In the genomic region with DNA sequence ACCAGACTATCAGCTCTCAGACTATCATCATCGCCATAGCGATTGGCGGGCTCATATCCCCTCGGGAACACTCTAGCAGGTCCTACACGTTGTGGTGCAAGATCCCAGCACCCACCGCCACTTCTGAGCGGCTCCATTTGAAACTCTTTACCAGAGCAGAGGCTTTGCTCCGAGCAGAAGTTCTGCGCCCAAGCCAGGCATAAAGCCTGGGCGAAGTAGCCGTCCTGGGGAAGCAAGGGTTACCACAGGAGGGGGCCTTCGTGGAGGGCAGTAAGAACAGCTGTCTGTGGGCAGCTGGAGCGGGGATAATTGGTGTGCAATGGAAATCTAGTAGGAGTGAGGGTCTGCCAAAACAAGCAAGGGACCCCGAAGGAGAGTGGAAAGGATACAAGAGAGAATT, we compare ENCODE assay signal across 17 mouse cellular contexts. TPM values are rescaled to one million over a fixed set of nuclear protein-coding genes. Genes with fewer than 3 reads are reported as not detected.
DNase-seq lines count a peak whose midpoint lies in the region; ATAC-seq and TF ChIP-seq lines count a peak whose summit lies in the region.
"Had no signal": no experiment of that assay in that cellular context is flagged by ENCODE, and none has a peak within 500 bp of the region (broad histone marks: within the 10 kb centered on the region; RNA-seq: fewer than 3 reads in every experiment).

No protein-coding gene starts in this region.

- no peaks in the 10 kb centered on the region for H3K36me3 ChIP-seq in midbrain, embryonic 13.5 days
- no peaks in the 10 kb centered on the region for H3K36me3 ChIP-seq in midbrain, embryonic 16.5 days (ENCODE audit: control insufficient read depth, insufficient read depth, low read length)
- no peaks in the 10 kb centered on the region for H3K36me3 ChIP-seq in embryonic facial prominence, embryonic 14.5 days (ENCODE audit: control insufficient read depth, insufficient read depth, low read length)
- no peaks in the 10 kb centered on the region for H3K36me3 ChIP-seq in neural tube, embryonic 15.5 days
- H3K36me3 ChIP-seq: liver, embryonic 13.5 days had no signal

- DNase-seq in gastrocnemius, adult 2 months: peak; percentile 27
- DNase-seq in gastrocnemius, postnatal 36 days: no peak
- DNase-seq in embryonic facial prominence, embryonic 14.5 days (ENCODE audit: low spot score): peak; percentile 79
- no peak for DNase-seq in layer of hippocampus, postnatal 36 days
- no peak for DNase-seq in urinary bladder, postnatal 14 days (ENCODE audit: low spot score)
- DNase-seq: B cell, adult 2 months; cerebellum, adult 18-20 months; heart, adult 18-20 months; kidney, adult 11 months; liver, embryonic 13.5 days had no signal

- H3K4me2 ChIP-seq in midbrain, embryonic 13.5 days (replicated peaks): no peak overlapping the region
- no peak overlapping the region for H3K4me2 ChIP-seq in midbrain, embryonic 16.5 days (ENCODE audit: low read length)
- peak overlapping the region; percentile 13; the same call in 1 of the 2 replicates for H3K4me2 ChIP-seq in embryonic facial prominence, embryonic 14.5 days (ENCODE audit: low read depth, low read length)
- peak overlapping the region; percentile 15; the same call in 1 of the 2 replicates for H3K4me2 ChIP-seq in neural tube, embryonic 15.5 days

- no peak overlapping the region for H3K9ac ChIP-seq in midbrain, embryonic 13.5 days (replicated peaks)
- no peak overlapping the region for H3K9ac ChIP-seq in midbrain, embryonic 16.5 days (ENCODE audit: low read depth, low read length)
- H3K9ac ChIP-seq in embryonic facial prominence, embryonic 14.5 days (ENCODE audit: low read depth, low read length): no peak overlapping the region
- H3K9ac ChIP-seq in neural tube, embryonic 15.5 days (replicated peaks): no peak overlapping the region
- H3K9ac ChIP-seq: liver, embryonic 13.5 days had no signal

- TF ChIP-seq CTCF in gastrocnemius, adult 2 months (IDR thresholded peaks at IDR 0.05): no peak

- intact Hi-C loops in gastrocnemius, adult 2 months (cut with DNase I): loop anchor here (2.0 to 10.0 kb wide), 3 partner anchors 21 to 440 kb away; no protein-coding TSS in a partner anchor
- intact Hi-C loops in gastrocnemius, postnatal 36 days (cut with DNase I): loop anchor here (5.0 to 10.0 kb wide), 3 partner anchors 70 to 443 kb away; a partner anchor contains a TSS

- H3K4me3 ChIP-seq in gastrocnemius, adult 2 months: peak overlapping the region; percentile 65
- no peak overlapping the region for H3K4me3 ChIP-seq in midbrain, embryonic 13.5 days (replicated peaks)
- H3K4me3 ChIP-seq in midbrain, embryonic 16.5 days (ENCODE audit: low read depth, low read length): no peak overlapping the region
- no peak overlapping the region for H3K4me3 ChIP-seq in embryonic facial prominence, embryonic 14.5 days (ENCODE audit: low read depth, low read length)
- no peak overlapping the region for H3K4me3 ChIP-seq in neural tube, embryonic 15.5 days (replicated peaks)
- H3K4me3 ChIP-seq: liver, embryonic 13.5 days had no signal

- 0 out of 2 replicates have a peak, but pooled peaks cover 3% of the 10 kb centered on the region for H3K4me1 ChIP-seq in midbrain, embryonic 13.5 days (replicated peaks)
- H3K4me1 ChIP-seq in midbrain, embryonic 16.5 days (ENCODE audit: control insufficient read depth, insufficient read depth, low read length): no peaks in the 10 kb centered on the region; the same call in 1 of the 2 replicates
- peaks cover 18% of the 10 kb centered on the region for H3K4me1 ChIP-seq in embryonic facial prominence, embryonic 14.5 days (ENCODE audit: control insufficient read depth, insufficient read depth, low read length)
- peaks cover 7% of the 10 kb centered on the region for H3K4me1 ChIP-seq in neural tube, embryonic 15.5 days
- H3K4me1 ChIP-seq: liver, embryonic 13.5 days had no signal

- 56% methylated on average over 14 of the region's 14 CpGs for WGBS in midbrain, embryonic 13.5 days
- WGBS in midbrain, embryonic 16.5 days: 53% methylated on average over 14 of the region's 14 CpGs
- WGBS in embryonic facial prominence, embryonic 14.5 days: 48% methylated on average over 14 of the region's 14 CpGs
- 51% methylated on average over 14 of the region's 14 CpGs for WGBS in neural tube, embryonic 15.5 days

- H3K9me3 ChIP-seq in midbrain, embryonic 13.5 days: no peaks in the 10 kb centered on the region
- H3K9me3 ChIP-seq in midbrain, embryonic 16.5 days (replicated peaks; ENCODE audit: control insufficient read depth, low read length, poor library complexity, severe bottlenecking): no peaks in the 10 kb centered on the region
- no peaks in the 10 kb centered on the region for H3K9me3 ChIP-seq in embryonic facial prominence, embryonic 14.5 days (ENCODE audit: control insufficient read depth, low read length)
- H3K9me3 ChIP-seq in neural tube, embryonic 15.5 days (replicated peaks): no peaks in the 10 kb centered on the region
- H3K9me3 ChIP-seq: liver, embryonic 13.5 days had no signal

- H3K27me3 ChIP-seq in midbrain, embryonic 13.5 days: no peaks in the 10 kb centered on the region
- no peaks in the 10 kb centered on the region for H3K27me3 ChIP-seq in midbrain, embryonic 16.5 days (ENCODE audit: control insufficient read depth, insufficient read depth, low read depth, low read length)
- no peaks in the 10 kb centered on the region for H3K27me3 ChIP-seq in embryonic facial prominence, embryonic 14.5 days (replicated peaks; ENCODE audit: control insufficient read depth, insufficient read depth, low read length)
- H3K27me3 ChIP-seq in neural tube, embryonic 15.5 days (replicated peaks): 0 out of 2 replicates have a peak, but pooled peaks cover 3% of the 10 kb centered on the region

- no peak overlapping the region for H3K27ac ChIP-seq in gastrocnemius, adult 2 months
- H3K27ac ChIP-seq in midbrain, embryonic 13.5 days: no peak overlapping the region
- no peak overlapping the region for H3K27ac ChIP-seq in midbrain, embryonic 16.5 days (ENCODE audit: low read length)
- peak overlapping the region; percentile 15; the same call in 1 of the 2 replicates for H3K27ac ChIP-seq in embryonic facial prominence, embryonic 14.5 days (replicated peaks; ENCODE audit: low read depth, low read length)
- H3K27ac ChIP-seq in neural tube, embryonic 15.5 days (replicated peaks): no peak overlapping the region
- H3K27ac ChIP-seq: left cerebral cortex, adult 2 months; liver, embryonic 13.5 days had no signal

- ATAC-seq in midbrain, embryonic 13.5 days: peak; percentile 68
- no peak for ATAC-seq in midbrain, embryonic 16.5 days
- peak; percentile 50 for ATAC-seq in embryonic facial prominence, embryonic 14.5 days (ENCODE audit: low read depth)
- no peak for ATAC-seq in neural tube, embryonic 15.5 days (ENCODE audit: low FRiP score)

RNA-seq across cellular contexts. Expression of a gene that starts 44.9 kb away (rescaled TPM):
- 10 to 100 TPM; 22.8 to 27.0 TPM for total RNA-seq in gastrocnemius, adult 2 months (2021)
- 10 to 100 TPM; 17.4 to 21.0 TPM for total RNA-seq in gastrocnemius, postnatal 36 days (2021)
- polyA plus RNA-seq in midbrain, embryonic 13.5 days (2015; fragmentation: Nextera tagmentation; extraction: Ambion mirVana): 16.7 and 17.3 TPM in 2 replicates
- 19.4 and 20.3 TPM in 2 replicates for polyA plus RNA-seq in midbrain, embryonic 16.5 days (2015; fragmentation: Nextera tagmentation; extraction: Ambion mirVana)
- polyA plus RNA-seq in embryonic facial prominence, embryonic 14.5 days (2014; fragmentation: Nextera tagmentation; extraction: Ambion mirVana): 43.6 and 44.0 TPM in 2 replicates
- 22.4 and 25.1 TPM in 2 replicates for polyA plus RNA-seq in neural tube, embryonic 15.5 days (2015; fragmentation: Nextera tagmentation; extraction: Ambion mirVana)
- 100 to 1,000 TPM in 1 of 2 experiments, 10 to 100 TPM in 1; 87.2 to 104 TPM for total RNA-seq in layer of hippocampus, postnatal 36 days (2021)

RNA-seq across cellular contexts. Expression of a gene that starts 45.2 kb away (rescaled TPM):
- not detected for total RNA-seq in gastrocnemius, adult 2 months (2021)
- not detected for total RNA-seq in gastrocnemius, postnatal 36 days (2021)
- not detected in 2 replicates for polyA plus RNA-seq in midbrain, embryonic 13.5 days (2015; fragmentation: Nextera tagmentation; extraction: Ambion mirVana)
- polyA plus RNA-seq in midbrain, embryonic 16.5 days (2015; fragmentation: Nextera tagmentation; extraction: Ambion mirVana): not detected in 2 replicates
- not detected in 2 replicates for polyA plus RNA-seq in embryonic facial prominence, embryonic 14.5 days (2014; fragmentation: Nextera tagmentation; extraction: Ambion mirVana)
- not detected in 2 replicates for polyA plus RNA-seq in neural tube, embryonic 15.5 days (2015; fragmentation: Nextera tagmentation; extraction: Ambion mirVana)
- total RNA-seq in layer of hippocampus, postnatal 36 days (2021): not detected
- total RNA-seq: heart, adult 18-20 months; heart, postnatal 25 days; left cerebral cortex, adult 2 months had no signal
- polyA plus RNA-seq: liver, embryonic 13.5 days; spleen, adult 2 months; thymus, postnatal 0 days had no signal

Comparison
In these comparisons a context has a peak if more than half of its experiments do, and no peak if none do; other contexts are left out.
1. DNase-seq: peak in gastrocnemius, adult 2 months (single experiment) and embryonic facial prominence, embryonic 14.5 days (single experiment); none in gastrocnemius, postnatal 36 days (0 of 2), layer of hippocampus, postnatal 36 days (0 of 2) and urinary bladder, postnatal 14 days (single experiment).
2. ATAC-seq: peak in midbrain, embryonic 13.5 days (single experiment) and embryonic facial prominence, embryonic 14.5 days (single experiment); none in midbrain, embryonic 16.5 days (single experiment) and neural tube, embryonic 15.5 days (single experiment).
3. H3K4me2 ChIP-seq: peak in embryonic facial prominence, embryonic 14.5 days (single experiment) and neural tube, embryonic 15.5 days (single experiment); none in midbrain, embryonic 13.5 days (single experiment) and midbrain, embryonic 16.5 days (single experiment).